Mouse (Mus musculus) CD4-positive, CD25-positive, alpha-beta regulatory T cell, adult 9 weeks (primary cell): ENCODE measurements around the gene Igf1r. TPM values are rescaled to one million over a fixed set of nuclear protein-coding genes. Genes with fewer than 3 reads are reported as not detected.

ENCODE experiments used
- polyA plus RNA-seq: library from polyadenylated mRNA; unstranded; fragments of 100-300 nt; shearing (Covaris generic); gene quantifications from one replicate; pipeline ENCODE4 v1.2.1, GENCODE M21; 2017

Gene Igf1r
- polyA plus RNA-seq: 10.2 TPM

DNA sequence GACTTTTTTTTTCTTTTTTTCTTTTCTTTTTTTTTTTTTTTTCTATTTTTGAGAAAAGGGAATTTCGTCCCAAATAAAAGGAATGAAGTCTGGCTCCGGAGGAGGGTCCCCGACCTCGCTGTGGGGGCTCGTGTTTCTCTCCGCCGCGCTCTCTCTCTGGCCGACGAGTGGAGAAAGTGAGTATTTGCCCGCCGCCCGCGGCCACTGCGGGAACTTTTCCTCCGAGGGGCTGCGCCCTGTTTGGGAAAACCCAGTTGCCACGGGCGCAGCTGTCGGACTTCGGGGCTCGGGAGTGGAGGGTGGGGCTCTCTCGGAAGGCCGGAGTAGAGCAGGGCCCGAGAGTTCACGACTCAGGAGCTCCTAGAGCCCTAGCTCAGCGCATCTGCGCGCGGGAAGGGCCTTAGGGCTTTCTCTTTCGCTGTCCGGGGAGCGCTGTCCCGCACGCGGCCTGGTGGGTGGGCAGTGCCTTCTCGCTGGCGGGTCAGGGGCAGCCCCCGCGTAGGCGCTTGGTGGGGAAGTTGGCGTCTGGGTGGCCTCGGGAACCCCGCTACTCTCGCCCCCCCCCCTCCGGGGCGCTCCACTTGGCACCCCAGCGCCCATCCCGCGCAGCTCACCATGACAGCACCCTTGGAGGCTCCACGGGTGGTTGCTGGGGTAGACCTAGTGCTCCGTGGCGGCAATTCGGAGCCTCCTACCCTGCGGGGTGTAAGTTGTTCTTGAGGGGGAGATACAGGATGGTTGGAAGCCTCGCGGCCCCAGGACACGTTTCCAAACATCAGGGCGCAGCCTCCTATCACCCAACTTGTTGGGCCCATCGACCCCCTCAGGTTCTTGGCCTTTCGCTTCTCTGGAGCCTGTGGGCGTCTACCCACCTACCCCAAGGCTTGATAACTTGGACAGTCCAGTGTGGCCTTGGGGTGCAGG is at the start of gene Igf1r:
Gene Igf1r (plus strand): TSS at position 51 of the 924 bp plus-strand sequence.

GRCm38 (mm10) chr7:68264028-68264453 is 311.4 kb downstream of the Igf1r start, which contains the start of gene Pgpep1l:
Pgpep1l (minus strand) TSS chr7:68264233.

DNA sequence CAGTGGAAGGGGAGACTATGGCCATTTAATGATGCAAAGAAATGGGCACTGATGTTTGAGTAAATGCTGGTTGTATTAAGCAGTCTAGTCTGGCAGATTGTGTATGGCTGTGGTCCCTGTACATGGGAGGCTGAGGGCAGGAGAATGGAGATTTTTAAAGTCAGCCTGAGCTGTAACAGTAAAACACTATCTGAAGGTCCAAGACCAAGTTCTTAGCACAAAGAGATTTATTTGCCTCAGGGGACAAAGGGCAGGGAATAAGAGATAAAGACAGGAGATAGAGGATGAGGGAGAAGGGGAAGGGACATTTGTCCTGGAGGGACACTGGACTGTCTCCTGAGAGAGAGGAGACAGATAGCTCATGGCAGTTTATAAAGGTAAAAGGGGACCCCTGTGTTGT is 320.9 kb downstream of the Igf1r start, which contains the start of gene Fam169b:
Gene Fam169b (plus strand): TSS at position 325 of the 400 bp plus-strand sequence.

Other genes starting within 250 kb of the Igf1r start
- not detected for gene Synm, start 193.1 kb upstream of the Igf1r start, polyA plus RNA-seq